Mouse (Mus musculus) gastrocnemius, postnatal 36 days (tissue): Measurements from ENCODE around the gene Traf5. TPM values are rescaled to one million over a fixed set of nuclear protein-coding genes. Genes with fewer than 3 reads are reported as not detected.
A peak's percentile ranks its signal among the peaks of the same experiment; 100 is the strongest.

Experiments
- DNase-seq, 2 experiments: peaks; one replicate each; pipeline ENCODE4 v3.0.0; 2022
- intact Hi-C: fragments of 180-260 bp; cut with DNase I; formaldehyde crosslinking; loops from one replicate; pipeline ENCODE4 v1.15.1; 2025
- total RNA-seq, 2 experiments: library from RNA; stranded (reverse); gene quantifications; 2 replicates each; pipeline ENCODE4 v1.2.3; 2021

The Traf5 gene
- total RNA-seq, 2 experiments from 2014 or later = 2.9 to 3.0 TPM

DNA sequence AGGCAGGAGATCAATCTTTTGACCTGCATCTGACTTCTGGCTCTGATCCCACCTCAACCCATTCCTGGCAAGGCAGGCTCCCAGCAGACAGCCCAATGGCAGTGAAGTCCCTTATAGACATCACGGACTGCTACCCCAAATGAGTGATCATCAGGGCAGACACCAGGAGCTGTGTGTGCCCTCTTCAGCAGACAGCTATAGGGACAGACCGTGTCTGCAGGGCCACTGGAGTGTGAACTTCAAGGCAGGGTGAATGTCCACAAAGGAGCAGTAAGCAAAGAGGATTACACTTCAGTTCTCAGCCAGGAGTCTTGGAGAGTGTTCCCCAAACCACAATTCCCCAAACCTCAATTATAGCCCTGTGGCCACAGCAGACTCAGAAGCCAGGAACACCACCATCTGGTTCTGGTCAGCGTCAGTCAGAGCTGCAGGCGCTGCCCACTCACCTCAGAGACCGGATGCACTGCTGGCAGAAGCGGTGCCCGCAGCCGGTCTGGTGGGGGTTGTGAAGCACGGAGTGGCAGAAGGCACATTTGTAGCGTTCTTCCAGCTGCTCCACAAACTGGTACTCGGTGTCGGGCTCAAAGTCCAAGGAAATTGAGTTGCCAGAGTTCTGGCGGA, 22.3 kb downstream of the Traf5 start:
- DNase-seq = no peak
- intact Hi-C loops = no loop called here

DNA sequence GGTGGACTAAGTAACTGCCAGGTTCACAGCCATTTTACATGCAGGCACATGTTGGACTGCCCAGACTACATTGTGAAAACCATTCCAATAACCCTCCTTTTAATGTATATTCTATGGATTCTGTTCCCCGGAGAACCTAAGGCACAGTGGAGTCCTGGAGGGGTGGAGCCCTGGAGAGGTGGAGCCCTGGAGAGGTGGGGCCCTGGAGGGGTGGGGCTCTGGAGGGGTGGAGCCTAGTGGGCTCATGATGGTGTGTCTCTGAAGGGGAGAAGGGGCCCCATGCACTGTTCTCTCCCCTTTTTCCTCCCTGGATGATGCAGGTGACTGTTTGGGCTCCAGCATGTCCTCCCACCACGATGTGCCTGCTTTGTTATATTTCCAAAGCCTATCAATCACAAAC, 24.2 kb downstream of the Traf5 start:
- intact Hi-C loops = no loop called here
- DNase-seq = no peak

GRCm38 (mm10) chr1:192066956-192067355, 25.4 kb downstream of the Traf5 start:
- intact Hi-C loops = no loop called here
- DNase-seq = no peak

- intact Hi-C loops = no loop called here
Measured at GRCm38 (mm10) chr1:192063209-192063946, 29.0 kb downstream of the Traf5 start.

GRCm38 (mm10) chr1:192062682-192063081, 29.7 kb downstream of the Traf5 start:
- intact Hi-C loops = no loop called here
- no peak for DNase-seq

More at GRCm38 (mm10) chr1:192063209-192063946, 29.0 kb downstream of the Traf5 start:
- no peak for DNase-seq

DNA sequence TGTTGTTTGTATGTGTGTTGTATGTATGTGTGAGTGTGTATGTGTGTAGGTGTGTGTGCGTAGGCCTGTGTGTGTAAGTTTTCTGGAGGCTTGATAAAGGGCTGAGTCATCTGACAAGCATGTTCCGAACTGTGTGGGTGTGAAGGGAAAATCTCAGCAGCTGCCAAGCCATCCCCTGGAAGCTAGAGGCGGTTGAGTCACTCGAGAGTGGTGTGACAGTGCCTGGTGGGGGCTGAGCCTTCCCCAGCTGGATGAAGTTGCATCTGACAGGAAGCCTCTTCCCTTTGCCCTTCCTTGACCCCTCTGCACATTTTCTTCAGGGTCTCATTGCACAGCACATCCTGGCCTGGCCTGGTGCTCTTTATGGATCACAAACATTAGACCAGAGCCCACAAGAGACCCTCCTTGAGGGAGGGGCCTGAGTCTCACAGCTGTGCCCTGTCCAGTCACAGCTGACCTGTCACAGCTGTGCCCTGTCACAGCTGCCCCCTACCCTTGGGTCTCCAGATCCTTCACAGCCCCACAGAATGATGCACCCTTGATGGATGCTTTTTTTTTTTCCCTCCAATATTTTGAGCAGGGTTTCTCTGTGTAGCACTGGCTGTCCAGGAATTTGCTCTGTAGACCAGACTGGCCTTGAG, 30.6 kb downstream of the Traf5 start:
- intact Hi-C loops = no loop called here
- peak; percentile 49 to 74 for DNase-seq

GRCm38 (mm10) chr1:192058911-192059310, 33.4 kb downstream of the Traf5 start:
- no peak for DNase-seq
- intact Hi-C loops = no loop called here

GRCm38 (mm10) chr1:192053726-192054125, 38.6 kb downstream of the Traf5 start:
- no peak for DNase-seq
- intact Hi-C loops = no loop called here

DNA sequence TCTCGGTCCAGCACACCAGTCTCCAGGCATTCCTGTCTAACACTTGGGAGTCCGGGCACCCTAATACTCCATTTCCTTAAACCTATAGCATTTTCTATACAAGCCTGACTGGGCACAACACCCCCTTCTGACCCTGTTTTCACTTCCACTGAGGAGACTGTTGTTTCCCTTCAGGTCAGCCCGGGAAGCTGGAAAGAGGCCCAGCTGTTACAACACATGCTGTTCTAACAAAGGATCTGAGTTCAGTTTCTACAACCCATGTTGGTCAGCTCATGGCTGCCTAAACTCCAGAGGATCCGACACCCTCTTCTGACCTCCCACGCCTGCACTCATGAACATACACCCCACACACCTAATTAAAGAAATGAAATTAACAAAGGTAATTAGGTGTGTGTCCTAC, 39.4 kb downstream of the Traf5 start:
- DNase-seq = no peak
- intact Hi-C loops = no loop called here

- DNase-seq = no peak
- intact Hi-C loops = no loop called here
Measured at GRCm38 (mm10) chr1:192052461-192052860, 39.9 kb downstream of the Traf5 start.

DNA sequence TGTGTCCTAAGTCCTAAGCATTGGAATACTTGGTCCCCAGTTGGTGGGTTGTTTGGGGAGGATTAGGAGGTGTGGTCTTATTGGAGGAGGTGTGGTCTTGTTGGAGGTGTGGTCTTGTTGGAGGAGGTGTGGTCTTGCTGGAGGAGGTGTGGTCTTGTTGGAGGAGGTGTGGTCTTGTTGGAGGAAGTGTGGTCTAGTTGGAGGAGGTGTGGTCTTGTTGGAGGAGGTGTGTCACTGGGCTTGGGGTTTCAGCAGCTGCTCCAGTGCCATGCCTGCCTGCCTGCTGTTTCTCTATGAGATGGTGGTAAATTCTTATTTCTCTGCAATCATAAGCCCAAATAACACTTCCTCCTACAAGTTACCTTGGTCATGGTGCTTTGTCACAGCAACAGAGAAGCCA, 93.3 kb downstream of the Traf5 start:
- no peak for DNase-seq
- intact Hi-C loops = no loop called here

DNA sequence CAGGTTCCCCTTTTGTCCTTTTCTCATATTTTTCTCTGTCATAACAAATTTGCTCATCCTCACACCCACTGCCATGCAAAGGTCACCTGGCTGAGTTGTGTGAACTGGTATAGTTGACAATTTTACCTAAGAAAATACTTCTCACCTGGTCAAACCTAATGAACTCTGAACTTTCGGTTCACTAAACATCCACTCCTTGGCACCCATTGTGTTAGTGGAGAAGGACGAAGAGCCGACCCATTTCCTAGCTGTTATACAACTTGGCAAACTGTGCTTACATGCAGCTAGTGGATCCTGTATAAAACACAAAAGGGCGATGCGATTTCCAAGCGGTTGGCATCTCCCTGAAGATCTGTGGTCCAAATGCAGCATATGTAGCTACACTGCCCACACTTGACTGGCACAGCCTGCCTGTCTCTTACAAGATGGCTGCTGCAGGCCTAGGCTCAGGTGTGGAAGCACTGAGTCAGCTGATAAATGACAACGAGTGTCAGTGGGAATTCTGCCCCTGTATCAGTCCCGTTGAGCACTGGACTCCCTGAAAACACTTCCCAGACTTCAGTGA, 95.7 kb downstream of the Traf5 start:
- intact Hi-C loops = no loop called here
- no peak for DNase-seq

GRCm38 (mm10) chr1:191995916-191996315, 96.4 kb downstream of the Traf5 start:
- intact Hi-C loops = no loop called here
- DNase-seq = no peak

DNA sequence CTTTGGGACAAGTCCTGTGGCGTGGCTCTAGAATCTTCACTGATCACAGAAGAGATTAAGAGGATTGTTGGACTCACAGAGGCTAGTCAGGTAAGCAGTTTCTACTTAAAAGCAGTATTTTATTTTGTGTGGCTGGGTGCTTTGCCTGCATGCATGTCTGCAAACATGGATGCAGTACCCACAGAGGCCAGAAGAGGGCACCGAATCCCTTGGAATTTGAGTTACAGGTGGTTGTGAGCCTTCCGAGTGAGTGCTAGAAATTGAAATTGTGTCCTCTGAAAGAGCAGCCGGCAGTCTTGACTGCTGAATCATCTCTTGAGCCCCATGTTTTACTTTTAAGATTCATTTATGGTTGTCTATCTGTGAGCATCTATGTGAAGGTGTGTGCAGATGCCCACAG, 96.9 kb downstream of the Traf5 start:
- peak; percentile 40 to 45 for DNase-seq
- intact Hi-C loops = no loop called here

GRCm38 (mm10) chr1:191994476-191994875, 97.9 kb downstream of the Traf5 start:
- no peak for DNase-seq
- intact Hi-C loops = no loop called here

- no peak for DNase-seq
- intact Hi-C loops = no loop called here
Measured at GRCm38 (mm10) chr1:191992040-191992780, 100.1 kb downstream of the Traf5 start.

GRCm38 (mm10) chr1:191989994-191990393, 102.4 kb downstream of the Traf5 start:
- peak; percentile 85 to 93 for DNase-seq
- intact Hi-C loops = no loop called here

DNA sequence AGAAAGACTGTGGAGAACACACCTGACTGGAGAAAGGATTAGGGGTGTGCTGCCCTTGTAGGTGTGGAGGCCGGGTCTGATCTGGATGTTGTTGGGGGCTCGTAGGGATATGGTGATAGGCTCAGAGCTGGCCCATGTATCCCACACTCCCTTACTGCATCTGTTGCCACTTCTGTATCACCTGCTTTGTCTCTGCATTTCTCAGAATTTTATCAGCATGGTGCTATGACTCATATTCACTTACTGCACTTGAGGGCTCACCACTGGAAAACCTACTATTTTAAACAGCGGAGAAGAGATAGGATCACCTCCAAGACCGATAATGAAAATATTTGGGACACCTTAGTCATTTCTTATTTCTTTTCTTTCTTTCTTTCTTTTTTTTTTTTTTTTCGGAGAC, 103.3 kb downstream of the Traf5 start:
- intact Hi-C loops = no loop called here

GRCm38 (mm10) chr1:191988646-191989045, 103.7 kb downstream of the Traf5 start:
- intact Hi-C loops = no loop called here
- DNase-seq = no peak

More for the DNA sequence above, 103.3 kb downstream of the Traf5 start:
- DNase-seq = no peak

GRCm38 (mm10) chr1:191987481-191987769, 104.9 kb downstream of the Traf5 start:
- DNase-seq = no peak
- intact Hi-C loops = no loop called here
